Mouse (Mus musculus): ENCODE measurements around the gene Rbpms2.

- TF ChIP-seq CTCF (IDR thresholded peaks at IDR 0.05; ENCODE audit: insufficient read depth, low read depth, low read length) (no peak), POLR2A (IDR thresholded peaks at IDR 0.05; ENCODE audit: insufficient read depth, low read depth, low read length) (no peak)
These were observed 22.9 kb upstream of the Rbpms2 start for GRCm38 (mm10) chr9:65606321-65607109.
